Mouse (Mus musculus) megakaryocyte, embryonic 14.5 days (primary cell): Measurements from ENCODE around the gene Rpl13. TPM values are rescaled to one million over a fixed set of nuclear protein-coding genes. Genes with fewer than 3 reads are reported as not detected.

Source experiments
- H3K27me3 ChIP-seq: replicated peaks from 2 replicates; pipeline ENCODE3; 2012; ENCODE audit warnings: inconsistent platforms
- H3K36me3 ChIP-seq: replicated peaks from 2 replicates; pipeline ENCODE3; 2012; ENCODE audit warnings: low read length, inconsistent platforms, mixed read lengths
- H3K4me1 ChIP-seq: 2 replicates; pipeline ENCODE4 v1.6.1; 2012; ENCODE audit warnings: inconsistent platforms
- H3K4me3 ChIP-seq: replicated peaks from 2 replicates; pipeline ENCODE3; 2012; ENCODE audit warnings: moderate library complexity, mild to moderate bottlenecking, inconsistent platforms
- H3K9me3 ChIP-seq: 2 replicates; pipeline ENCODE4 v1.6.1; 2012; ENCODE audit warnings: inconsistent platforms
- FLI1 ChIP-seq: IDR thresholded peaks from 2 replicates; pipeline ENCODE4 v1.6.1; 2012; ENCODE audit warnings: low read length, inconsistent platforms, mixed read lengths
- GATA1 ChIP-seq: IDR thresholded peaks from 3 replicates; pipeline ENCODE4 v1.6.1; 2012; ENCODE audit warnings: mixed read lengths, low read length, inconsistent platforms, borderline replicate concordance
- polyA plus RNA-seq: library from polyadenylated mRNA; stranded (reverse); fragments of >175 nt; gene quantifications from 2 replicates; pipeline ENCODE4 v1.2.3, GENCODE M21; 2012; ENCODE audit warnings: low replicate concordance; ENCODE audit not compliant: insufficient read depth

Rpl13 gene
- polyA plus RNA-seq, 1 experiment = 4,089 TPM

DNA sequence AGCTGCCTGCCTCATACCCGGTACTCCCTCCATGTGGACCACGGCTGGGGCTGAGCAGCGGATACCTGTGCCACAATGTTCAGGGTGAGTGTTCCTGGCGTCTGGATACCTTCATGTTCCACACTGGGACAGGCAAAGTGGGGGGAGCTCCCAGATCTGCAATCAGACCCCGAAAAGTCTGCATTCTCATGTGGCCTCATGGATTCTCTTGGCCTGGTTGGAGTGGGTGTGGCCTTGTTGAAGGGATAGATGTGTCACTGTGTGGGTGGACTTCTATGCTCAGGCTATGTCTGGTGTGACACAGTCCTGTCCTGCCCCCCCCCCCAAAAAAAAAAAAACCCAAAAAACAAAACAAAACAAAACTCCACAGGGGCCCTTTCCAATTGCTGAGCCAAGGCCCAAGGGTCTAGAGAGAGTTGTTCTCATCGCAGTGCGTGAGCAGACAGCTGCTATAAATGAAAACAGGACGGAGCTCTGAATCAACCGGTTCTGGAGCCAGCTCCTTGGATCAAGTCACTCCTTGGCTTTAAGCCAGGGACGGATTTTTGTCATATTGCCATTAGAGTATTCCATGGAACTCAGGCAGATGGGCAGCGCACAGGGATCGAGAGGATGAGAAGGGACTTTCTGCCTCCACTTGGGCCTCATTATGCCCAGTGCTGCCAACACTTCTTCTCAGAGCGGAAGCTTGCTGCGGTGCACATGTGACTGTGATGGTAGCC lies 39.8 kb downstream of the Rpl13 start:
- H3K4me3 ChIP-seq = no peak overlapping the region
- H3K27me3 ChIP-seq = peaks cover 68% of the 10 kb centered on the region
- TF ChIP-seq GATA1 = no peak
- no peak for TF ChIP-seq FLI1
- no peaks in the 10 kb centered on the region for H3K36me3 ChIP-seq
- peaks cover 6% of the 10 kb centered on the region; the same call in 1 of the 2 replicates for H3K4me1 ChIP-seq
- H3K9me3 ChIP-seq = peaks cover 10% of the 10 kb centered on the region

DNA sequence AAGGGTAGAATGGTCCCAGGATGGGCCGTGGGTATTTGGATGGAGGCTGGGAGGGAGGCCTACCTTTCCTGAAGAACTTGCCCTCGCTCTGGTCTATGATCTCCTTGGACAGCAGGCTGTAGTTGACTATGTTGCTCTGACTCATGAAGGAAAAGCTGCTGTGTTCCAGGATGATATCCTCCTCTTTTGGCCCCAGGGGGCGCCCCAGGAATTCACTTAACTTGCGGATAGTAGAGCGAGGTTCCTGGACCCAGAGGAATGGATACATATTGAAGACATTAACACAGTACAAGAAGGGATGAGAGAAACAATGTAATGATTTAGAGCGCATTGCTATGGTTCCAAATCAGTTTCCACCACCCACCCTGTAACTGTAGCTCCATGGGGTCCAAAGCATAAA lies 43.1 kb downstream of the Rpl13 start:
- Histone ChIP-seq H3K4me3 (no peak overlapping the region), H3K9me3 (peaks cover 16% of the 10 kb centered on the region), H3K4me1 (peaks cover 2% of the 10 kb centered on the region; the same call in 1 of the 2 replicates), H3K36me3 (no peaks in the 10 kb centered on the region), H3K27me3 (peaks cover 64% of the 10 kb centered on the region)
- TF ChIP-seq FLI1 (no peak), GATA1 (no peak)

DNA sequence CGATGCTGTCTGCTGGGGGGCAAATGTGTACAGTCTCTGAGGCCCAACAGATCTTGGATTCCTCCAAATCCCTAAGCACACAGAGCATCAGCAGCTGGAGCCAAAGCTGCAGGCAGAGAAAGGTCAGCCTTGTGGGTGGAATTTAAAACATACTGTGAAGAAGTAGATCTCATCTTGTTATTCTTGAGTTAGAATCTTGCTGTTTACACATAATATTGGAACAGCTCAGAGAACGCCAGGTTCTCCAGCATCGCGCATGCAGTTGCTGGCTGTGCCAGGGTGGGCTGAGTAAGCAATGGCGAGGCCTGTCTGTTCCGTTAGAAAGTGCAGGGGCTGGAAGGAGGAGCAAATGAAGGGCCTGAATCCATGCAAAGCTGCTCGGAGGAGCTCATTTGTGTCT lies 44.2 kb downstream of the Rpl13 start:
- no peak for TF ChIP-seq GATA1
- no peak for TF ChIP-seq FLI1
- peaks cover 56% of the 10 kb centered on the region for H3K27me3 ChIP-seq
- peaks cover 12% of the 10 kb centered on the region for H3K4me1 ChIP-seq

DNA sequence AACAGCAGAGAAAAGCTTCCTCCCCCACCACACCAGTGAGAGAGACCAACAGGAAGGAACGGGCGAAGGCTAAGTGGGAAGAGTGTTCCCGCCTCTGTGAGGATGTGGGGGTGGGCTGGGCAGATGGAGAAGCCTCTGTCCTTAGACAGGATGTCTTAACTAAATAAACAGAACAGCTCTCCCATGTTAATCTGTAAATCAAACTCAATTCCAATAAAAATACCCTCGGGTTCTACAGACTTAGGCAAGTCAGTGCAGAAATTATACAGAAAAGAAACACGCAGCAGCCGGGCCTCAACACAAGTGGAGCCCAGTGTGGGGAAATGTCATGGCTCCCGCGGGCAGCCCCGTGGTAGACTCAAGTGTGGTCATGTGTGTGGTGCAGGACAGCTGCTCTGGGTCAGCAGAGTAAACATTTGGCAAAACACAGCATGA lies 48.6 kb downstream of the Rpl13 start:
- Histone ChIP-seq H3K9me3 (peaks cover 12% of the 10 kb centered on the region), H3K4me1 (peaks cover 20% of the 10 kb centered on the region), H3K27me3 (peaks cover 61% of the 10 kb centered on the region), H3K36me3 (no peaks in the 10 kb centered on the region), H3K4me3 (no peak overlapping the region)
- no peak for TF ChIP-seq FLI1
- no peak for TF ChIP-seq GATA1

More for the DNA sequence above, 44.2 kb downstream of the Rpl13 start:
- Histone ChIP-seq H3K36me3 (no peaks in the 10 kb centered on the region), H3K9me3 (peaks cover 16% of the 10 kb centered on the region), H3K4me3 (no peak overlapping the region)

Other genes with a start within 250 kb of the Rpl13 start
- gene Ankrd11, start 60.1 kb upstream of the Rpl13 start, polyA plus RNA-seq = 46.9 and 49.4 TPM in 2 replicates
- 9.5 and 14.6 TPM in 2 replicates for gene Spg7, start 39.4 kb upstream of the Rpl13 start, polyA plus RNA-seq
- 0.43 TPM in 1 of 2 replicates, not detected in the other for gene Cpne7, start 15.0 kb downstream of the Rpl13 start, polyA plus RNA-seq
- gene Sult5a1, start 56.0 kb downstream of the Rpl13 start, polyA plus RNA-seq = not detected in 2 replicates
- gene Dpep1, start 83.9 kb downstream of the Rpl13 start, polyA plus RNA-seq = not detected in 2 replicates
- gene Chmp1a, start 110.4 kb downstream of the Rpl13 start, polyA plus RNA-seq = 25.0 and 29.4 TPM in 2 replicates
- not detected in 2 replicates for gene Spata33, start 110.5 kb downstream of the Rpl13 start, polyA plus RNA-seq
- 39.4 and 48.1 TPM in 2 replicates for gene Cdk10, start 122.5 kb downstream of the Rpl13 start, polyA plus RNA-seq
- gene Spata2l, start 133.9 kb downstream of the Rpl13 start, polyA plus RNA-seq = 5.3 and 6.1 TPM in 2 replicates
- 5.0 and 11.6 TPM in 2 replicates for gene Zfp276, start 151.8 kb downstream of the Rpl13 start, polyA plus RNA-seq
- 49.9 and 179 TPM in 2 replicates for gene Vps9d1, start 152.0 kb downstream of the Rpl13 start, polyA plus RNA-seq
- 16.5 and 24.3 TPM in 2 replicates for gene Fanca, start 216.2 kb downstream of the Rpl13 start, polyA plus RNA-seq
- gene Spire2, start 230.4 kb downstream of the Rpl13 start, polyA plus RNA-seq = 0.47 TPM in 1 of 2 replicates, not detected in the other